Mouse (Mus musculus): ENCODE data around the gene Rab21. TPM values are rescaled to one million over a fixed set of nuclear protein-coding genes. Genes with fewer than 3 reads are reported as not detected.
A peak's percentile ranks its signal among the peaks of the same experiment; 100 is the strongest.

Rab21 gene
- total RNA-seq, 2 experiments from 2014 or later: 55.2 to 57.2 TPM

DNA sequence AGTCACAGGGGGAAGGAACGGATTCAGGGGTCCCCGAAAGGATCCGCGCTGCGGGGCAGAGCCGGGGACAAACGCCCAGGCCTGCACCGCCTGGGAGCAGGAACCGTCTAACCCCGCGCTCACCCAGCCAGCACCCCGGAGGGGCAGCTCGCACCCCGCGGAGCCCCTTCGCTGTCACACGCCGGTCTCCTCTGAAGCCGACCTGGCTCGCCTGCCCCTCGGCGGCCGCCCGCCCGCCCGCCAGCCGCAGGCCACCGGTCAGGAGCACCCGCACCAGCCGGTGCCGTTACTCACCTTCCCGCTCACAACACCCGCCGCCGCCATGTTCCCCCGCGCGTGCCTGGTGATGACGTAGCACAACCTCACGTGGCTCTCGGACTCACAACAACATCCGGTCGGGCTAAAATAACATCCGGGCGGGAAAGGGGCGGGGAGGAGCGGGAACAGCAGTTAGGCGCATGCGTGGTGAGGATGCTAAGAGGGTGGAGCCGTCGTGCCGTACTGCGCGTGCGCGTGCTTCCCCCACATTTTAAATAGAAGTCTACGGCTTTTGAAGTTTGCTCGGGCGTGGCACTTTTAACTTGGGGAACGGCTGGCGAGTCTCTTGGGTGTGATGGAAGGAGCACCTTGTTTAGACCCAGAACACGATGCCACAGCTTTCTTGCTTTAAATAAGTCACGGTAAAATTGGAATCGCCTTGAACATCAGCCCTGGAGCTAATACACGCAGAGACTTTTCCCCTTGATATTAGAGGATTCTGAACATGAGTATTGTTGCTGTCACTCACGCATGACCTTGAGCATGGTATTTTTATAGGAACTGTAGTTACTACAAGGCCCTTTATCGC lies 64.1 kb downstream of the Rab21 start, which contains the start of gene Tbc1d15:
TSS of gene Tbc1d15 (minus strand) at position 380 of the 847 bp plus-strand sequence.
- peak within 1 kb of the TSS; percentile 98 for H3K4me3 ChIP-seq
- peak within 1 kb of the TSS; percentile 95 for H3K27ac ChIP-seq
- TF ChIP-seq CTCF (conservative IDR thresholded peaks at IDR 0.05): no peak
- DNase-seq (ENCODE audit: low spot score in 2 of 2): peak; percentile 97 to 98

DNA sequence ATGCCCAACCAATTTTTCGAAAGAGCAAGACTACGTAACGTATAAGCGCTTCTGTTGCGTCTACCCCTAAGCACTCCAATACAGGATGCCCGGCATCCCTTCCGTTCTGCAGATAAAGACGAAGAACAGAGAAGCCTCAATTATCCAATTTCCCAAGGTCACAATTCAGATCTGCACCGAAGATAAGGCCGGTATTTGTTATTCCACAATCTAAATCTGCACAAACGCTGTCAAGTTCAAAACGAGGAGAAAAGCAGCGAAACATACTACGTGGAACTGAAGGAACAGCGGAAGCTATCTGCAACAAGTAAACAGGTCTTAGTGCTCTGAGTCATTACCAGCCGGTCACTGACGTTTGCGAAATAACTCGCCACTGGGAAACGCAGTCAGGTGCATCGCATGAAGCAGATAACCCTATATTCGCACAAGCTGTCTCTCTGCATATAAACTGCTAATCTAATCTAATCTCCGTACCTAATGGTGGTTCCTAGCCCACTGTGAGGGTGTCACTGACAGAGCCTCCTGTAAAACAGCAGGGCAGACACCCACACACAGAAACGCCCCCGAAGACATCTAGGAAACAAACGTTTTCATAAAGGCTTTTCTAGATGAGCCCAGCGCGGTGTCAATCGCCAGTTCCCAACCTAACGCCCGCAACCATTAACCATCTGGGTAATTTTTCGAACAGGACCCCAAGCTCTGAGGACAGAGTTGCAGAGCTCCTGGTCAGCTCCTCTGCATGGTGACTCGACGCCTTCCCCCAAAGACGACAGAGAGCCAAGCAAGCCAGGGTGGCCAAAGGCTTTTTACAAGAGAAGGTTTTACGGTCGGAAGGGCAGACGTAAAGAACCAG lies 64.9 kb downstream of the Rab21 start:
- no peak for DNase-seq (ENCODE audit: low spot score in 2 of 2)
- Histone ChIP-seq H3K4me3 (peak overlapping the region; percentile 98), H3K27ac (peak overlapping the region; percentile 95)
- TF ChIP-seq CTCF (conservative IDR thresholded peaks at IDR 0.05): no peak

GRCm38 (mm10) chr10:115248041-115248440 lies 67.4 kb downstream of the Rab21 start:
- Histone ChIP-seq H3K4me3 (no peak overlapping the region), H3K27ac (no peak overlapping the region)
- DNase-seq (ENCODE audit: low spot score in 2 of 2): no peak
- TF ChIP-seq CTCF (conservative IDR thresholded peaks at IDR 0.05): no peak

- no peak overlapping the region for H3K27ac ChIP-seq
- H3K4me3 ChIP-seq: no peak overlapping the region
- TF ChIP-seq CTCF (conservative IDR thresholded peaks at IDR 0.05): no peak
- DNase-seq (ENCODE audit: low spot score in 2 of 2): no peak
Observed at GRCm38 (mm10) chr10:115245488-115245887, 69.9 kb downstream of the Rab21 start.

GRCm38 (mm10) chr10:115241082-115241595 lies 74.3 kb downstream of the Rab21 start:
- TF ChIP-seq CTCF (conservative IDR thresholded peaks at IDR 0.05): peak; percentile 71
- H3K27ac ChIP-seq: no peak overlapping the region
- no peak for DNase-seq (ENCODE audit: low spot score in 2 of 2)
- H3K4me3 ChIP-seq: no peak overlapping the region

DNA sequence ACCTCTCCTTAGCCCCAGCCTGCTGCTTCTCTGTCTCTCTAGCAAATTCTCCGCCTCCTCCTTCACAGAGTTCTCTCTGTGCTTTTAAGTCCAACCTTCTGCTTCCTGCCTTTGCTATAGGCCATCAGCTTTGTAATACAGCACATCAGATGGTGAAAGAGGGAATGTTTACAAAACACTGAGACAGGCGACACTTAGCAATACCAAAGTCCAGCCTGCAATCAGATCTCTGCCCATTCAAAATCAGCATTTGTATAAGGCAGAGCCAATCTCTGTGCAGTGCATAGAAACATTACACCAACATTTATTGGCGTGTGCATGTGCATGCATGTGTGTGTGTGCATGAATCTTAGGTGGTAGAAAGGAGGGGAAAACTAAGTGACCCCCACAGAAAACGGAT lies 77.5 kb downstream of the Rab21 start:
- TF ChIP-seq CTCF (conservative IDR thresholded peaks at IDR 0.05): no peak
- no peak overlapping the region for H3K27ac ChIP-seq
- no peak for DNase-seq (ENCODE audit: low spot score in 2 of 2)
- H3K4me3 ChIP-seq: no peak overlapping the region

Other genes starting within 250 kb of the Rab21 start
- gene Tph2, start 130.6 kb downstream of the Rab21 start, total RNA-seq (2021): under 1 TPM; 0.36 to 0.56 TPM
- 10 to 100 TPM; 59.2 to 67.2 TPM for gene Tbc1d15, start 64.1 kb downstream of the Rab21 start, total RNA-seq (2021)
- 10 to 100 TPM; 42.0 to 42.7 TPM for gene Tmem19, start 46.9 kb upstream of the Rab21 start, total RNA-seq (2021)
- gene Thap2, start 68.8 kb upstream of the Rab21 start, total RNA-seq (2021): 10 to 100 TPM; 15.3 to 15.5 TPM
- gene Zfc3h1, start 69.4 kb upstream of the Rab21 start, total RNA-seq (2021): 10 to 100 TPM; 51.9 to 54.9 TPM

Measured in layer of hippocampus, adult 2 months (tissue).